Mouse (Mus musculus): ENCODE data around the gene Rara.
"Not testable (repeated sequence)": the region's sequence is repeated elsewhere in the genome, so short reads cannot be mapped to it uniquely, and the experiment has no call there.

GRCm38 (mm10) chr11:98916376-98916775 lies 11.2 kb upstream of the Rara start:
- 0 out of 2 replicates have a peak, but pooled peaks have one; percentile 28 for TF ChIP-seq CTCF (conservative IDR thresholded peaks at IDR 0.05; ENCODE audit: insufficient read depth, insufficient read length, low read depth, low read length)
- TF ChIP-seq POLR2A (IDR thresholded peaks at IDR 0.05; ENCODE audit: low read depth, low read length) = not testable (repeated sequence)

Data from kidney, adult 2 months (tissue).